Mouse (Mus musculus) frontal cortex, postnatal 25 days (tissue): Measurements from ENCODE around the gene Ttyh3.

Experiments used
- DNase-seq, 2 experiments: peaks; one replicate each; pipeline ENCODE4 v3.0.0; 2022; ENCODE audit warnings: low spot score in 2 of 2

The Ttyh3 gene

GRCm38 (mm10) chr5:140628995-140629394 is 19.8 kb downstream of the Ttyh3 start:
- DNase-seq: no peak

- DNase-seq: no peak
These were observed 21.3 kb downstream of the Ttyh3 start for GRCm38 (mm10) chr5:140627580-140627979.

GRCm38 (mm10) chr5:140624961-140625360 is 23.9 kb downstream of the Ttyh3 start:
- DNase-seq: no peak

DNA sequence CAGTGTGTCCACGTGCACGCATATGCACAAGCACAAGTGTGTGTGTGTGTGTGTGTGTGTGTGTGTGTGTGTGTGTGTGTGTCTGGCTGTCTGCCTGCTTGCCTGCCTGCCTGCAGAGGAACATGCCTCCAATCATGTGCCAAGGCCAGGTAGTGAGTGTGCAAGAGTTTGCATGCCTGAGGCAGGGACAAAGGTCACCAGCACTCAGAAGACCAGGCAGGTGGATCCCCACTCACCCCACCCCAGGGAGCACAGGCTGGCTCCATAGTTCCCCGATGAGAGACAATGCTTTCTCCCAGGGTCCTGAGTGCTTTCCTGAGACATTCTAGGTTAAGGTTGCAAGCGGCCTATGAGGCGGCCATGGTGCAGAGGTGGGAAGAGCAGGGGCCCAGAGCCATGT is 24.6 kb downstream of the Ttyh3 start:
- no peak for DNase-seq

DNA sequence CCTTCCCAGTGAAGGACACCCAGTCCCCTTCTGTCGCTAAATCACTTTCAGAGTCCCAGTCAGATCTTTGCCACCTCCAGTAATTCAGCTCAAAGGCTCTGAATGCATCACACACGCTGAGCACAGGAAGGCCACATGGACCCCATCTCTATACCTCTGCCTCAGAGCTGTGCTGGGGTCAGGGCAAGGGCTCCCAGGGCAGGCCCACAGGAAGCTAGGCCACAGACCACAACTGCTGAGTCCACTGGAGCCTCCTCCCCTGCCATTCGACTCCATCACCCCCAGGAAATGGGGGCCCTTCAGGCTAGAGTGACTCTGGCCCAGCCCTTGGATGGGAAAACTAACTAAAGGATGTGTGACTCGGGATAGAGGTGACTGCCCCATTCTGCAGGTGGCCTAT is 25.0 kb downstream of the Ttyh3 start:
- DNase-seq: no peak

DNA sequence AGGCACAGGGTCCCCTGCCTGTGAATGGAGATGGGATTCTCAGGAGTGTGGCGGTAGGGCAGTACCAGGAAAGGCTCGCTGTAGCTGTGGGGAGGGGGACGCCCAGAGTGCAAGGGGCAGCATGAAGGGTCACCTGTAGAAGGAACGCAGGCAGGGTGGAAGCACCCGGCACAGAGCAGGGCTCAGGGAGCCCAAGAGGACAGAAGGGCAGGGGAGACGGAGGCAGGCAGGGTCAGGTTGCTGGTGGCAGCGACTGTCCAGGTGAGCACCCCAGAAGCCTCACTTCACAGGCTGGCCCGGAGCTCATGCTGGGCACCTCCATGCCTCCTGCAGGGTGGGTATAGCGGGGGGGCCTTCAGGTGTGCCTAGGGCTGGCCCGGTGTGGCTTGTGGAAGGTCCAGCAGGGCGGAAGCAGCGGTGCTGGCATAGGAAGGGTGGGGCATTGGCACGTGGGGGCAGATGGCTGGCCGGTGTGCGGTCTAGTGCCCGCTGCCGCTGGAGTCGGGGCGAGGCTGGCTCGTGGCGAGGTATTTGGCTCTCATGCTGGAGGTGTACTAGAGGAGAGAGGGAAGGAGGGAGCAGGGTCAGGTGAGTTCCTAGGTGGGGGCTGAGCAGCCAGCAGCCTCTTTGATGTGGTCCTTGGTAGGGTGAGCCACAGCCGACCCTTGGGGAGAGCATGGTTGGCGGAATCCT is 25.7 kb downstream of the Ttyh3 start:
- no peak for DNase-seq

GRCm38 (mm10) chr5:140621517-140621916 is 27.3 kb downstream of the Ttyh3 start:
- no peak for DNase-seq

GRCm38 (mm10) chr5:140621092-140621491 is 27.7 kb downstream of the Ttyh3 start:
- DNase-seq: no peak

DNA sequence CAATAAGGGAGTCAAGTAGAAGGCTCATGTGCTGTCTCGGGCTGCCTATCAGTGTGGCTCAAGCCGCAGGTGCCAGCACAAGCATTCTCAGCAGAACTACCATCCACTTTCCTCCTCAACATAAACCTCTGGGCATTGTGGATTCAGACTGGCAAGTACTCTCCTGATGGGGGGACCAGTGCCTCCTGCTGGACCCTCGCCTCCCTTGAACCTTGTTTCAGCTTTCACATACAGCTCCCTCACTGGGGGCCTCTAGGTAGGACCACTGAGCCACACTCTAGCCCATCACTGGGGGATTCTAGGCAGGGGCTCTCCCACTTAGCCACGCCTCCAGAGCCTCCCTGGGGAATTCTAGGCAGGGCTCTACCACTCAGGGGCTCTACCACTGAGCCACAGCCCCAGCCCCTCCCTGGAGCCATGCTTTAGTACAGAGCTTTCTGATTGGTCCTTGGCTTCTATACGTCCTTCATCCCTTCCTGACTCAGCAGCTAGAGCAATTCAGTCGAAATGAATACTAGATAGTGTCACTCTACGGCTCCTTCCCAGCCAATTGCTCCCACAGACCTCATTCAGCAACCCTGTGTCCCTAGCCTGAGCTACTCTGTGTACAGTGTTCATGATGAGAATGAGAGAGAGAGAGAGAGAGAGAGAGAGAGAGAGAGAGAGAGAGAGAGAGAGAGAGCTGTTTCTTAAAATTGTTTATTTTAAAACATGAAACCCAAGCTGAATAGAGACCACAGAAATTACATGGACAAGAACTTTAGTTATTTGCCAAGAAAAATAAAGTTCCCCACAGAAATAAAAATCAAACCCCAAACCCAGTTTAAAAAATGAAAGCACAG is 28.7 kb downstream of the Ttyh3 start:
- no peak for DNase-seq

DNA sequence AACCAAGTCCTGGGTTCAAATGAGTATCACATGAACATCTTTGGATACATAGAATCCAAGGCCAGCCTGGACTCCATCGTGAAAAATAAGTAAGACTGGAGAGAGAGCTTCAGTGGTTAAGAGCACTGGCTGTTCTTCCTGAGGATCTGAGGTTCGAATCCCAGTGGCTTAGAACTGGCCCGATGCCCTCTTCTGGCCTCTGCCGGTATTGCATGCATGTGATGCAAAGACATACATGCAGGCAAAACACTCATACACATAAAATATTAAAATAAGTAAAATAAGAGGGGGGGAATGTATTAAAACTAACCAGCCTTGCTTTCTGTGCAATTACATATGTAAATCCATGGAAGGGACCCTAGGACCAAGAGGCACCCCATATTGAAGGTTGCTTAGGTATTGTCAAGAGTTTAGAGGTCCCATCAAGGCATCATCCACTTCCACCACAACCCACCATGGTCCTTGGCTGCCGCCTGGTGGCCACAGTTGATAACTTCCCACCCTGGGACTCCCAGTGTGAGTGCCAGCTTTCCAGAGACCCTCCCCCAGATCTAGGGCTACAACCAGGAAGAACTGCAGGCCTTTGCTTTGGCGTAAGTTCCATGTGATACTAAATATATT is 29.6 kb downstream of the Ttyh3 start:
- DNase-seq: peak; percentile 72 to 73

- no peak for DNase-seq
These were observed 31.1 kb downstream of the Ttyh3 start for GRCm38 (mm10) chr5:140617714-140618113.

DNA sequence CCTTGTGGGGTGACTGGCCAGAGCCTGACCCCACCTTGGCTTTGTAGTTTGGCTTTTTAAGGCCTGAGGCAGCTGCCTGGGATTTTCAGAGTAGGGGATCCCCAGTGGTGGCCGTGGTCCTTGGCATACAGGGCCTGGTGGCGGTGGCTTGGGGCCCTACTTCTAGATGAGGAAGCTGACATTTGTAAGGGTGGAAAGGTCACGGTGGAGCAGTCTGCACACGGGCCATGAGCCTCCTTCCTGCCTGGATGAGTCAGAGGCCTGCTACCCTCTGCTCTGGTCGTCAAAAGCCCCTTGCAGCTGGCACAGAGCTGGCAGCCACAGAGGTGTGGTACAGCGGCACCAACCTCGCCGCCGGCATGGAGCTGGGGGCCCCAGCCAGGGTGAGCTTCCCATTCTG is 32.1 kb downstream of the Ttyh3 start:
- DNase-seq: no peak

DNA sequence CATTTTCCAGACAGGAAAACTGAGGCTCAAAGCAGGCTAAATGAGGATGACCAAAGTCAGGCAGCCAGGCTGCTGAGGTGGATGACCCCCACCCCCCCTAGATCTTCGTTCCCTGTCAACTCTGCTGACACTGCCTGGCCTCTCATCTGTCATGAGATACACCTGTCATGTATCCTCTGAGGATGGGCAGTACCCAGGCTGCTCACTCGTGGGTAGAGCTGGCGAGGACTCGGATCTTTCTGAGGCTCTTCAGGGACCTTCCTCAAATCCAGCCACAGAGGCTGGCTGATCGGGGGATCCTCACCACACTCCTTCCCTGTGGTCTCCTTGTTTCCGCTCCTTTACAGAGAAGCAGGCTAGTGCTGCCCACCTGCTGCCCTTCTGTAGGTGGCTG is 32.7 kb downstream of the Ttyh3 start:
- no peak for DNase-seq

DNA sequence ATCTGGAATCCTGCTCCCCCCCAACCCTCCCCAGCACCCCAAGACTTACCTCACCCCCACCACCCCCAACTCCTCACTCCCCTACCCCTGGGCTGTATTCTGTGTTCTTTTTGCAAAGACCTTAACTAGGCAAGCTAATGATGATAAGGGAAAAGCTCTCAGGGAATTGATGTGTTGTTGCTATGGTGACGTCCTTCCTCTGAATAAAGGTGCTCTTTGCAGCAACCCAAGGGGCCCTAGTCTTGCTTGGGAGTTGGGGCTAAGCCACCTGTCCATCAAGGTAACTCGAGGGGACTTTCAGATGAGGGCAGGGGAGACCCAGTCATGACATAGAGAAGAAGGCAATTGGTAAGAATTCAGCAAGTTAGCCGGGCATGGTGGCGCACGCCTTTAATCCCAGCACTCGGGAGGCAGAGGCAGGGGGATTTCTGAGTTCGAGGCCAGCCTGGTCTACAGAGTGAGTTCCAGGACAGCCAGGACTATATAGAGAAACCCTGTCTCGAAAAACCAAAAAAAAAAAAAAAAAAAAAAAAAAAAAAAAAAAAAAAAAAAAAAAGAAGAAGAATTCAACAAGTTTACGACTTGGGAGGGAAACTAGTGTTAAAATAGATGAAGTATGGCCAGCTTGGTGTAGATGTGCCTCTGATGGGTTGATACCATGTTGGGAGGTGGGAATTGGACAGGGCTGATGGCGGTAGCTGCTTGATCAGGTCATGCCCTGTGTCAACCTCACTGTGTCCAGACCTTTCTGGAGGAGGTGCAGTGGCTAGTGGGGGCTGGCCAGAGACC is 33.3 kb downstream of the Ttyh3 start:
- DNase-seq: no peak

GRCm38 (mm10) chr5:140614837-140615236 is 34.0 kb downstream of the Ttyh3 start:
- DNase-seq: no peak

GRCm38 (mm10) chr5:140614141-140614540 is 34.7 kb downstream of the Ttyh3 start:
- no peak for DNase-seq

DNA sequence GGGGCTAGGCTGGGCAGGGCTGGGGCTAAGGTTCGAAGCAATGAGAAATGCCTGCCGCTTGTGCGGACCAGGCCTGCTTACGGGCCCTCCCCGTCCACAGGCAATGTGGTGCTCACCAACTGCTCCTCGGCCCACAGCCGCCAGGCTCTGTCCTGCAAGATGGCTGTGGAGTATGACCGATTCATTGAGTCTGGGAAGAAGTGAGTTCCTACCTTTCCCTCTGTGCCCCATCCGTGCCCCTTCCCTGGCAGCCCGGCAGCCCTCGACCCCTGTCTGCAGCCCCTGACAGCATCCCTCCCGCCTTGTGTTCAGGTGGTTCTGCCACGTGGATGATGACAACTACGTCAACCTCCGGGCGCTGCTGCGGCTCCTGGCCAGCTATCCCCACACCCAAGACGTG is 36.6 kb downstream of the Ttyh3 start:
- no peak for DNase-seq

- DNase-seq: no peak
These were observed 37.1 kb downstream of the Ttyh3 start for GRCm38 (mm10) chr5:140611611-140612185.

DNA sequence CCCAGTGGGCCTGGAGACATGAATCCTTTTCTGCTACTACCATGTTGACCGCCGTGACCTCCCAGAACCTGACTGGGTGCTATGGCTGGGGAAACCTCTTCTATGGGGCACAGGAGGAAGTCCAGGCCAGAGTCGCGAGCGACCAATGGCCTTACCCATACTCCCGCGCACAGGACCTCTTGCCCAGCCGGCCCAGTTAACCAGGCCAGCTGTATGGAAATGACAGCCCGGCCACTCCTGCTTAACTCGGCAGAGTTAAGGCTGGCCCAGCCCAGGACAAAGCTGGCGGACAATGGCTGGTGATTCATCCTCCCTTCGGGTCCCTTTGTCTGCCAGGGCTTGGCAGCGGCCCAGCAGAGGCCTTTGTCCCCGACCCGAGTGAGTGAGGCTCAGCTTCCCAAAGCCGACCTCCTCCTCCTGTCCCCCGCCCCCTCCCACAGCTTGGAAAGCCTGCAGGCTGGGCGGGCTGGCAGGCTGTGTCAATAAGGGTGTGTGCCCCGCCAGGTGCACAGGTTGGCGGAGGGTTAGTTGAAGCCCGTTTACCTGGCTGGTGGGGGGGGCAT is 37.7 kb downstream of the Ttyh3 start:
- no peak for DNase-seq

GRCm38 (mm10) chr5:140610273-140611011 is 38.4 kb downstream of the Ttyh3 start:
- no peak for DNase-seq
